Mouse (Mus musculus): ENCODE results near the gene Ifnl3.

Gene Ifnl3

GRCm38 (mm10) chr7:28546649-28547048 lies 24.0 kb downstream of the Ifnl3 start:
- DNase-seq (ENCODE audit: low spot score in 2 of 2), result no peak

- DNase-seq (ENCODE audit: low spot score in 2 of 2), result no peak
Observed at GRCm38 (mm10) chr7:28547154-28547553, 24.5 kb downstream of the Ifnl3 start, which contains the start of gene Nccrp1. Nccrp1 (minus strand) TSS chr7:28547254.

- no peak for DNase-seq (ENCODE audit: low spot score in 2 of 2)
Observed at GRCm38 (mm10) chr7:28547628-28548027, 25.0 kb downstream of the Ifnl3 start.

- no peak for DNase-seq (ENCODE audit: low spot score in 2 of 2)
Observed at GRCm38 (mm10) chr7:28553076-28553475, 30.4 kb downstream of the Ifnl3 start.

GRCm38 (mm10) chr7:28555939-28556535 lies 33.4 kb downstream of the Ifnl3 start:
- DNase-seq (ENCODE audit: low spot score in 2 of 2), result no peak

GRCm38 (mm10) chr7:28557069-28557468 lies 34.4 kb downstream of the Ifnl3 start:
- DNase-seq (ENCODE audit: low spot score in 2 of 2), result no peak

- no peak for DNase-seq (ENCODE audit: low spot score in 2 of 2)
Observed at GRCm38 (mm10) chr7:28557708-28558107, 35.1 kb downstream of the Ifnl3 start.

- DNase-seq (ENCODE audit: low spot score in 2 of 2), result no peak
Observed at GRCm38 (mm10) chr7:28558486-28558885, 35.9 kb downstream of the Ifnl3 start.

GRCm38 (mm10) chr7:28560856-28561255 lies 38.2 kb downstream of the Ifnl3 start:
- no peak for DNase-seq (ENCODE audit: low spot score in 2 of 2)

- DNase-seq (ENCODE audit: low spot score in 2 of 2), result no peak
Observed at GRCm38 (mm10) chr7:28561967-28562366, 39.3 kb downstream of the Ifnl3 start.

- no peak for DNase-seq (ENCODE audit: low spot score in 2 of 2)
Observed at GRCm38 (mm10) chr7:28562371-28562770, 39.7 kb downstream of the Ifnl3 start.

GRCm38 (mm10) chr7:28562951-28563350 lies 40.3 kb downstream of the Ifnl3 start:
- DNase-seq (ENCODE audit: low spot score in 2 of 2), result no peak

- no peak for DNase-seq (ENCODE audit: low spot score in 2 of 2)
Observed at GRCm38 (mm10) chr7:28565407-28565806, 42.8 kb downstream of the Ifnl3 start.

GRCm38 (mm10) chr7:28567539-28567938 lies 44.9 kb downstream of the Ifnl3 start:
- DNase-seq (ENCODE audit: low spot score in 2 of 2), result no peak

GRCm38 (mm10) chr7:28568253-28568652 lies 45.6 kb downstream of the Ifnl3 start:
- peak; percentile 63 to 86 for DNase-seq (ENCODE audit: low spot score in 2 of 2)

GRCm38 (mm10) chr7:28570291-28570981 lies 47.8 kb downstream of the Ifnl3 start:
- no peak for DNase-seq (ENCODE audit: low spot score in 2 of 2)

- no peak for DNase-seq (ENCODE audit: low spot score in 2 of 2)
Observed at GRCm38 (mm10) chr7:28570982-28571682, 48.5 kb downstream of the Ifnl3 start.

- no peak for DNase-seq (ENCODE audit: low spot score in 2 of 2)
Observed at GRCm38 (mm10) chr7:28572689-28573088, 50.1 kb downstream of the Ifnl3 start.

- DNase-seq (ENCODE audit: low spot score in 2 of 2), result no peak
Observed at GRCm38 (mm10) chr7:28573236-28573635, 50.6 kb downstream of the Ifnl3 start.
